Mouse (Mus musculus): ENCODE data around the gene Cela3b.

- TF ChIP-seq CTCF (conservative IDR thresholded peaks at IDR 0.05 in 1 of 2, IDR thresholded peaks at IDR 0.05 in 1 of 2; ENCODE audit: low read depth in 2 of 2, low read length in 2 of 2) (no peak), MEF2A (IDR thresholded peaks at IDR 0.05; ENCODE audit: borderline replicate concordance, low read depth, low read length) (no peak), NELFE (IDR thresholded peaks at IDR 0.05; ENCODE audit: low read depth, low read length) (no peak), USF1 (IDR thresholded peaks at IDR 0.05; ENCODE audit: low read depth, low read length) (no peak), POLR2A (IDR thresholded peaks at IDR 0.05; ENCODE audit: low read depth, low read length) (no peak), ZKSCAN1 (IDR thresholded peaks at IDR 0.05; ENCODE audit: borderline replicate concordance, low read depth, low read length) (no peak), TBP (conservative IDR thresholded peaks at IDR 0.05; ENCODE audit: low read depth, low read length) (no peak), ZNF384 (IDR thresholded peaks at IDR 0.05; ENCODE audit: low read depth, low read length) (no peak), POLR2AphosphoS2 (IDR thresholded peaks at IDR 0.05; ENCODE audit: low read depth, low read length) (no peak), ELF1 (IDR thresholded peaks at IDR 0.05; ENCODE audit: low read depth, low read length) (no peak)
Observed at GRCm38 (mm10) chr4:137461981-137462690, 31.8 kb upstream of the Cela3b start.
